Mouse (Mus musculus): Measurements from ENCODE around the gene Cyb561a3. TPM values are rescaled to one million over a fixed set of nuclear protein-coding genes. Genes with fewer than 3 reads are reported as not detected.
"Not testable (repeated sequence)": the region's sequence is repeated elsewhere in the genome, so short reads cannot be mapped to it uniquely, and the experiment has no call there.

The Cyb561a3 gene
- 22.6 and 26.4 TPM in 2 replicates for polyA plus RNA-seq (2015; fragmentation: Nextera tagmentation; extraction: Ambion mirVana)

DNA sequence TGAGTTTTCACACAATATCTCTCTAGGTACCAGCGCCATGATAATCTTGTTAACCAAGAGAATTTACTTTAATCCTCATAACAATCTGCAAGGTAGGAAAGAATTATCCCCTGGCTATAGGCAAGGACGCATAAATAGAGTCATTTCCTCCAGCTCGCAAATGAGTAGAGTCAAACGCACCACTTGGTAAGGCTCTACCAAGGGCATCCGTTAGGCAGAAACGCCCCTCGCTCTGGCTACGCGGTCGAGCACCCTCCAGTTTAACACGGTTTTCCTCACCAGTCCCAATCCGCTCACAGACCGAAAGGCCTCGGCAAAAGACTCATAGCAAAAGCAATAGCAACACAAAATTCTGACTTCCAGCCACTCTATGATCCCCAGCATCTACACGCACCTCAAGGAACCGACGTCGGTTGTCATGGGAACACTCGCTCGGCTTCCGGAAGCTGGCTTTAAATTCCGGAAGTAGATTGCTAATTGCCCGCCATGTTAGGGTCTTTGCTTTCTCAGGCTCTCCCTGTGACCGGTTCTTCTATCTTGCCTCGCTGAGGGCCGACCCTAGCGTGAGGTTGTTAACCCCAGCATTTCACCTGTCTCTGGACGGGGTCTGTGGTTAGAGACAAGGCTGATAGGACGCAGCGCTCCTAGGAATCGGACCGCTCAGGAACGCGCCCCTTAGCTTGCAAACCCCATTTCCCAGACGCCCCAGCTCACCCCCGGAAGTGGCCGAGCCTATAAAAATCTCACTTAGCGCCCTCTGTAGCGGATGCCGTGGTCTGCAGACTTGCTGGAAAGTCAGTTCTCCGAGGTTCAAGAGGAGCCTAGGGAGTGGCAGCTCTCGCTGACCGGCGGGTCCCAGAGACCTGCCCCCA, at the start of gene Cyb561a3, which contains the start of gene Tmem138:
Gene Cyb561a3 (plus strand): TSS at position 483 of the 872 bp plus-strand sequence.
Gene Tmem138 (minus strand): TSS at position 673 of the 872 bp plus-strand sequence.
- under 1% methylated on average over 44 of the region's 44 CpGs for WGBS
- no peaks in the 10 kb centered on the region for H3K9me3 ChIP-seq (replicated peaks; ENCODE audit: control insufficient read depth, low read length)

DNA sequence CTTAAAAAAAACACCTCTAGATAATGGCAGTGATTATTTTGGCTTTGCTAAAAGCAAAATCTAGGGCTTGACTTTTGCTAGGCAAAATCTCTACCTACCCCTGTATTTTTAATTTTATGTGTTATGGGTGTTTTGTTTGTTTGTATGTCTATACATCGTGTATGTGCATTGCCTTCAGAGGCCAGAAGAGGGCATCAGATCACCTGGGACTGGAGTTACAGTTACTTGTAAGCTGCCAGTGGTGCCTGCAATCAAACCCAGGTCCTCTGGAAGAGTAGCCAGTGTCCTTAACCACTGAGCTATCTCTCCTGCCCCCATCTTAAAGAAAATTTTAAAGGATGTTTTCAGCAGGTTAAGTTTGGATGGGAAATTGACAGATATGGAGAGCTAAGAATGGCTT, 46.9 kb upstream of the Cyb561a3 start:
- H3K9me3 ChIP-seq (replicated peaks; ENCODE audit: control insufficient read depth, low read length), result no peaks in the 10 kb centered on the region
- H3K4me3 ChIP-seq (replicated peaks; ENCODE audit: low read length), result no peak overlapping the region
- H3K9ac ChIP-seq (ENCODE audit: low read length), result no peak overlapping the region
- H3K36me3 ChIP-seq (ENCODE audit: control insufficient read depth, insufficient read depth, low read length), result peaks cover 23% of the 10 kb centered on the region
- ATAC-seq (ENCODE audit: insufficient read depth, low FRiP score), result no peak
- no peaks in the 10 kb centered on the region for H3K27me3 ChIP-seq (ENCODE audit: control insufficient read depth, insufficient read depth, low read length)
- H3K4me2 ChIP-seq (ENCODE audit: low read depth, low read length), result no peak overlapping the region
- H3K4me1 ChIP-seq (ENCODE audit: control insufficient read depth, insufficient read depth, low read length), result peaks cover 12% of the 10 kb centered on the region
- H3K27ac ChIP-seq (ENCODE audit: low read length), result no peak overlapping the region
- 93% methylated on average over 1 of the region's 1 CpGs for WGBS

More for the DNA sequence above, at the start of gene Cyb561a3, which contains the start of gene Tmem138:
- Histone ChIP-seq H3K4me3 (replicated peaks; ENCODE audit: low read length) (peak within 1 kb of the TSS; percentile 86), H3K27me3 (ENCODE audit: control insufficient read depth, insufficient read depth, low read length) (no peaks in the 10 kb centered on the region), H3K36me3 (ENCODE audit: control insufficient read depth, insufficient read depth, low read length) (peaks cover 3% of the 10 kb centered on the region; the same call in 1 of the 2 replicates), H3K9ac (ENCODE audit: low read length) (peak within 1 kb of the TSS; percentile 89), H3K4me1 (ENCODE audit: control insufficient read depth, insufficient read depth, low read length) (peaks cover 11% of the 10 kb centered on the region), H3K4me2 (ENCODE audit: low read depth, low read length) (peak within 1 kb of the TSS; percentile 91), H3K27ac (ENCODE audit: low read length) (peak within 1 kb of the TSS; percentile 89)
- peak; percentile 97 for ATAC-seq (ENCODE audit: insufficient read depth, low FRiP score)

DNA sequence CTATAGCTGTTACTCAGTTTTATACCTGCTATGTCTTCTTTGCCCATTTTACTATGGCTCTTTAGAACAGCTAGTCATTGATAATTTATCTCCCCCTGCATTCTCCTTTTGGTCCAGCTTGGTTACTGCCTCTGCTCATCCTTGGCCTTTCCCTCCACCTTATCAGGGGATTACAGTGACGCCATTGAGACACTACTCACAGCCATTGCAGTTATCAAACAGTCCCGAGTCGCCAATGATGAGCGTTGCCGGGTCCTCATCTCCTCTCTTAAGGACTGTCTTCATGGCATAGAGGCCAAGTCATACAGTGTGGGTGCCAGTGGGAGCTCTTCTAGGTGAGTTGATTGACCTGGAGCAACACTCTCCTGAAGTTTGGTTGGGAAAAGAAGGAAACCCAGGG, 37.5 kb upstream of the Cyb561a3 start:
- Histone ChIP-seq H3K27me3 (ENCODE audit: control insufficient read depth, insufficient read depth, low read length) (no peaks in the 10 kb centered on the region), H3K9me3 (replicated peaks; ENCODE audit: control insufficient read depth, low read length) (no peaks in the 10 kb centered on the region), H3K4me3 (replicated peaks; ENCODE audit: low read length) (no peak overlapping the region), H3K27ac (ENCODE audit: low read length) (no peak overlapping the region), H3K9ac (ENCODE audit: low read length) (no peak overlapping the region), H3K4me1 (ENCODE audit: control insufficient read depth, insufficient read depth, low read length) (no peaks in the 10 kb centered on the region), H3K4me2 (ENCODE audit: low read depth, low read length) (no peak overlapping the region), H3K36me3 (ENCODE audit: control insufficient read depth, insufficient read depth, low read length) (peaks cover 44% of the 10 kb centered on the region)
- ATAC-seq (ENCODE audit: insufficient read depth, low FRiP score), result no peak
- WGBS, result 91% methylated on average over 5 of the region's 5 CpGs

DNA sequence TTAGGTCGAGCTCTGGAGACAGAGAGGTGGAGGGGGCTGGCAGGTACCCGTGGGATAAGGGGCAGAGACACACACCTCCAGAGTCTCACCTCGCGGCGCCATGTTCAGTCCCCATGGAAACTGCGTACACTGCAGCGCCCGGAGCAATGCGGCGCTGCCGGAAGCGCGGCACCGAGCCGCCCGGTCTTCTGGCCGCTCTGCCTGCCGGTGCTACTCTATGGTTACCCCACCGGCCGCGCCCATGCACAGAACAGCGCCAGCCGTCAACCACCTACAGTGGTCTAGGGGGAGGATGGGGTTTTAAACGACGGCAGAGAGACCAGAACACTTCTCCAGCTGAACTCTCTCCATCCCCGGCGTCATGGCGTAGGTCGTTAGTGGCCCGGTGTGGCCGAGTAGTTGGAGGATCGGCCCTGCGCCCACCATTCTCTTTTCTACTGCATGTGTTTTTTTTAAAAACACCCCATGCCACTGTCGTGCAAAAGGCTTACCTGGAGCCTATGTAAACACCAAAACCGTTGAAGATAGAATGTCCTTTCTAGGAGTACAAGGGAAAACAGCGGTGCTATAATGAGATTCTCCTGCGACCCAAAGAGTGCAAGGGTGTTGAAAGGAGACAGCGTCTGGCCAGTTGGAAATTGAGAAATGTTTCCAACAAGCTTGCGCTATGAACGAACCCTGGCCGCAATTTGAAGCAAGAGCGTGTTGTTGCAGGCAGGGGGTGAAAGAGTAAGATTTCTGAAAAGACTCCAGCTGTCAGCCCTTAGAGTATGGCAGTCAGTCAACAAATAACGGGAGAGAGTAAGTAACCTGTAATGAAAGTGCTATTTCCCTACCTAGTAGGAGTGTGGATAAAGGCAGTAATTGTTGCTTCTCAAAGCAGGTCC, 21.1 kb upstream of the Cyb561a3 start, which contains the start of gene Tmem216:
Gene Tmem216 (minus strand): TSS at position 615 of the 887 bp plus-strand sequence.
- whole genome bisulfite sequencing, result under 1% methylated on average over 43 of the region's 43 CpGs
- Histone ChIP-seq H3K27ac (ENCODE audit: low read length) (peak within 1 kb of the TSS; percentile 74), H3K27me3 (ENCODE audit: control insufficient read depth, insufficient read depth, low read length) (no peaks in the 10 kb centered on the region), H3K36me3 (ENCODE audit: control insufficient read depth, insufficient read depth, low read length) (no peaks in the 10 kb centered on the region), H3K4me3 (replicated peaks; ENCODE audit: low read length) (peak within 1 kb of the TSS; percentile 62), H3K9ac (ENCODE audit: low read length) (peak within 1 kb of the TSS; percentile 84), H3K4me2 (ENCODE audit: low read depth, low read length) (peak within 1 kb of the TSS; percentile 95), H3K4me1 (ENCODE audit: control insufficient read depth, insufficient read depth, low read length) (peaks cover 12% of the 10 kb centered on the region), H3K9me3 (replicated peaks; ENCODE audit: control insufficient read depth, low read length) (no peaks in the 10 kb centered on the region)
- peak; percentile 98 for ATAC-seq (ENCODE audit: insufficient read depth, low FRiP score)

DNA sequence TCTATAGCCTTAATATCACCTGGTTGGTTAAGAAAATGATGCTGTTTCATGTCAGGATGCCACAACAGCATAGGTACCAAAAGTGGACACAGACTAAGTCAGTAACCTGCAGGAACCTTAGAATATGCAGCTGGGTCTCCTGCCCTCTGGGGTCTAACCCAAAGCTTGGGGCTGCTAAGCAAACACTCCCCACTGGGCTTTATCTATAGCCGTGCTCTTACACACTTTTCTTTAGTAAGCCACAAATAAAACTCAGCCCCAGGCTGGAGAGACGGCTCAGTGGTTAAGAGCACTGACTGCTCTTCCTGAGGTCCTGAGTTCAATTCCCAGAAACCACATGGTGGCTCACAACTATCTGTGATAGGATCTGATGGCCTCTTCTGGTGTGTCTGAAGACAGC, 20.0 kb upstream of the Cyb561a3 start:
- WGBS, result 66% methylated on average over 2 of the region's 2 CpGs
- peaks cover 12% of the 10 kb centered on the region for H3K4me1 ChIP-seq (ENCODE audit: control insufficient read depth, insufficient read depth, low read length)
- H3K27me3 ChIP-seq (ENCODE audit: control insufficient read depth, insufficient read depth, low read length), result no peaks in the 10 kb centered on the region
- no peak overlapping the region for H3K4me3 ChIP-seq (replicated peaks; ENCODE audit: low read length)
- H3K4me2 ChIP-seq (ENCODE audit: low read depth, low read length), result no peak overlapping the region
- no peak overlapping the region for H3K27ac ChIP-seq (ENCODE audit: low read length)
- no peaks in the 10 kb centered on the region for H3K9me3 ChIP-seq (replicated peaks; ENCODE audit: control insufficient read depth, low read length)
- H3K9ac ChIP-seq (ENCODE audit: low read length), result no peak overlapping the region
- no peaks in the 10 kb centered on the region for H3K36me3 ChIP-seq (ENCODE audit: control insufficient read depth, insufficient read depth, low read length)
- no peak for ATAC-seq (ENCODE audit: insufficient read depth, low FRiP score)

DNA sequence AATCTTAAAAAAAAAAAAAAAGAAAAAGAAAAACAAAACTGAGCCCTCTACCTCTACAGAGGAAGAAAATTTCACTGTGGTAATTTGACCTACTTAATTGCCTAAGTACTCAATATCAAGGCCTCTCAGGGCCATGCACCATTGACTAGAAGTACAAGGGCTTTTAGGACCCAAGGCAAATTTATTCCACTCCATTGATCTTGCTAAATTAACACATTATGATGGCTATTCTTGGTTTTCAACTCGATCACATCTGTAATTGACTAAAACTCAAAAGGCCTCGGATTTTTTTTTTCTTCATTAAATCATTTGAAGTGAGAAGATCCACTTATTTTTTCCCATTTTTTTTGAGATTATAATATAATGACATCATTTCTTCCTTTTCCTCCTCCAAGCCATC, 19.5 kb upstream of the Cyb561a3 start:
- no peak for ATAC-seq (ENCODE audit: insufficient read depth, low FRiP score)
- H3K4me2 ChIP-seq (ENCODE audit: low read depth, low read length), result no peak overlapping the region
- no peaks in the 10 kb centered on the region for H3K27me3 ChIP-seq (ENCODE audit: control insufficient read depth, insufficient read depth, low read length)
- no peak overlapping the region for H3K4me3 ChIP-seq (replicated peaks; ENCODE audit: low read length)
- H3K4me1 ChIP-seq (ENCODE audit: control insufficient read depth, insufficient read depth, low read length), result peaks cover 12% of the 10 kb centered on the region
- no peak overlapping the region for H3K9ac ChIP-seq (ENCODE audit: low read length)
- no peaks in the 10 kb centered on the region for H3K9me3 ChIP-seq (replicated peaks; ENCODE audit: control insufficient read depth, low read length)
- H3K36me3 ChIP-seq (ENCODE audit: control insufficient read depth, insufficient read depth, low read length), result no peaks in the 10 kb centered on the region
- no peak overlapping the region for H3K27ac ChIP-seq (ENCODE audit: low read length)
- WGBS, result 81% methylated on average over 2 of the region's 2 CpGs

DNA sequence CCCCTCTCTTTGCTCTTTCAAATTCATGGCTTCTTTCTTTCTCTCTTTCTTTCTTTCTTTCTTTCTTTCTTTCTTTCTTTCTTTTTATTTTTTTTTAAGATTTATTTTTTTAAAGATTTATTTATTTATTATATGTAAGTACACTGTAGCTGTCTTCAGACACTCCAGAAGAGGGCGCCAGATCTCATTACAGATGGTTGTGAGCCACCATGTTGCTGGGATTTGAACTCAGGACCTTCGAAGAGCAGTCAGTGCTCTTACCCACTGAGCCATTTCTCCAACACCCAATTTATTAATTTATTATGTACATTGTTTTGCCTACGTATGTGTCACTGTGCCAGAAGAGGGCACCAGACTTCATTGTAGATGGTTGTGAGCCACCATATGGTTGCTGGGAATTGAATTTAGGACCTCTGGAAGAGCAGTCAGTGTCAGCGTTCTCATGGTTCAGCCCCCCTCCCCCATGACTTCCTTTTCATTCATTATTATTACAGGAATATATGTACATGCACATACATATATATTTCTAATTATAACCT, 19.1 kb upstream of the Cyb561a3 start:
- 71% methylated on average over 4 of the region's 4 CpGs for whole genome bisulfite sequencing
- H3K9me3 ChIP-seq (replicated peaks; ENCODE audit: control insufficient read depth, low read length); ATAC-seq (ENCODE audit: insufficient read depth, low FRiP score): not testable (repeated sequence)

DNA sequence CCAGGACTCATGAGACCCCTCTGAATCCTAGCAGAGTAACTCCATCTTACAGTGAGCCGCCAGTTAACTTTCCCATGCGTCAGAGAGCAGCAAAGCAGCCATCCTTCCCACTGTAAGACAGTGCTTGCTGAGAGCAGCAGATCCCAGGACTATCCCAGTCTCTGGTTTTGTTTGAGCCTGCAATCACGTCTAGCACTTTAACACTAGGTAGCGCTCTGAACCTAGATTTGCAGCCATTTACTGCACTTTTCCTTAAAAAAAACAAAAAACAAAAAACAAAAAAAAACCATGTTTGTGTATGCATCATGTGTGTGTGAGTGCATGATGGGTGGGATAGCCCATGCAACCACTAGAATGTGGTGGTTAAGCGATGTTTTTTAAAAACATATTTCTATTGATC, 16.9 kb upstream of the Cyb561a3 start:
- no peak for ATAC-seq (ENCODE audit: insufficient read depth, low FRiP score)

More for the DNA sequence above, 19.1 kb upstream of the Cyb561a3 start:
- H3K4me1 ChIP-seq (ENCODE audit: control insufficient read depth, insufficient read depth, low read length), result peaks cover 12% of the 10 kb centered on the region
- not testable (repeated sequence) for H3K9ac ChIP-seq (ENCODE audit: low read length); H3K27me3 ChIP-seq (ENCODE audit: control insufficient read depth, insufficient read depth, low read length); H3K4me2 ChIP-seq (ENCODE audit: low read depth, low read length); H3K36me3 ChIP-seq (ENCODE audit: control insufficient read depth, insufficient read depth, low read length); H3K27ac ChIP-seq (ENCODE audit: low read length); H3K4me3 ChIP-seq (replicated peaks; ENCODE audit: low read length)

More for the DNA sequence above, 16.9 kb upstream of the Cyb561a3 start:
- Histone ChIP-seq H3K4me3 (replicated peaks; ENCODE audit: low read length) (no peak overlapping the region), H3K9ac (ENCODE audit: low read length) (no peak overlapping the region), H3K36me3 (ENCODE audit: control insufficient read depth, insufficient read depth, low read length) (no peaks in the 10 kb centered on the region), H3K27me3 (ENCODE audit: control insufficient read depth, insufficient read depth, low read length) (no peaks in the 10 kb centered on the region), H3K27ac (ENCODE audit: low read length) (no peak overlapping the region), H3K9me3 (replicated peaks; ENCODE audit: control insufficient read depth, low read length) (no peaks in the 10 kb centered on the region), H3K4me2 (ENCODE audit: low read depth, low read length) (no peak overlapping the region), H3K4me1 (ENCODE audit: control insufficient read depth, insufficient read depth, low read length) (peaks cover 8% of the 10 kb centered on the region)
- WGBS, result 37% methylated on average over 5 of the region's 5 CpGs

Data from stomach, embryonic 16.5 days (tissue).